Mouse (Mus musculus) heart, embryonic 12.5 days (tissue): ENCODE measurements around the gene Flad1. TPM values are rescaled to one million over a fixed set of nuclear protein-coding genes. Genes with fewer than 3 reads are reported as not detected.
"Not testable (repeated sequence)": the region's sequence is repeated elsewhere in the genome, so short reads cannot be mapped to it uniquely, and the experiment has no call there.

Experiments
- ATAC-seq: fragments of 200-750 bp; cut with Nextera tagmentation; 2 replicates; pipeline ENCODE4 v1.8.0; 2017; ENCODE audit warnings: moderate TSS enrichment, moderate library complexity; ENCODE audit not compliant: insufficient number of reproducible peaks, low FRiP score
- H3K27ac ChIP-seq: fragments of 300-500 bp; sonication (generic); 2 replicates; pipeline ENCODE4 v1.5.1; 2016; ENCODE audit warnings: mild to moderate bottlenecking, moderate library complexity; ENCODE audit not compliant: poor library complexity, severe bottlenecking
- H3K27me3 ChIP-seq: fragments of 300-500 bp; sonication (generic); replicated peaks from 2 replicates; pipeline ENCODE4 v1.6.1; 2016; ENCODE audit warnings: mild to moderate bottlenecking, moderate library complexity
- H3K36me3 ChIP-seq: fragments of 300-500 bp; sonication (generic); 2 replicates; pipeline ENCODE4 v1.6.1; 2016; ENCODE audit warnings: mild to moderate bottlenecking, moderate library complexity
- H3K4me1 ChIP-seq: fragments of 300-500 bp; sonication (generic); replicated peaks from 2 replicates; pipeline ENCODE4 v1.6.1; 2016; ENCODE audit warnings: mild to moderate bottlenecking
- H3K4me2 ChIP-seq: fragments of 300-500 bp; sonication (generic); 2 replicates; pipeline ENCODE4 v1.6.1; 2016; ENCODE audit warnings: mild to moderate bottlenecking, moderate library complexity
- H3K4me3 ChIP-seq: fragments of 300-500 bp; sonication (generic); 2 replicates; pipeline ENCODE4 v1.5.1; 2016; ENCODE audit warnings: mild to moderate bottlenecking
- H3K9ac ChIP-seq: fragments of 300-500 bp; sonication (generic); 2 replicates; pipeline ENCODE4 v1.6.1; 2016; ENCODE audit warnings: mild to moderate bottlenecking, moderate library complexity
- H3K9me3 ChIP-seq: fragments of 300-500 bp; sonication (generic); replicated peaks from 2 replicates; pipeline ENCODE4 v1.6.1; 2016; ENCODE audit warnings: mild to moderate bottlenecking, moderate library complexity
- WGBS: fragments of 180-500 bp; shearing (Covaris S2); methylation state at CpG from one replicate; pipeline ENCODE4 v1.1.7; 2016; 5-methylcytosine and 5-hydroxymethylcytosine counted together
- polyA plus RNA-seq: library from polyadenylated mRNA; unstranded; fragments of >200 nt; fragmentation: Nextera tagmentation; extraction: Ambion mirVana; gene quantifications from 2 replicates; pipeline ENCODE4 v1.2.1, GENCODE M21; 2016

The Flad1 gene
- polyA plus RNA-seq, 1 experiment from 2014 or later: 31.7 TPM

DNA sequence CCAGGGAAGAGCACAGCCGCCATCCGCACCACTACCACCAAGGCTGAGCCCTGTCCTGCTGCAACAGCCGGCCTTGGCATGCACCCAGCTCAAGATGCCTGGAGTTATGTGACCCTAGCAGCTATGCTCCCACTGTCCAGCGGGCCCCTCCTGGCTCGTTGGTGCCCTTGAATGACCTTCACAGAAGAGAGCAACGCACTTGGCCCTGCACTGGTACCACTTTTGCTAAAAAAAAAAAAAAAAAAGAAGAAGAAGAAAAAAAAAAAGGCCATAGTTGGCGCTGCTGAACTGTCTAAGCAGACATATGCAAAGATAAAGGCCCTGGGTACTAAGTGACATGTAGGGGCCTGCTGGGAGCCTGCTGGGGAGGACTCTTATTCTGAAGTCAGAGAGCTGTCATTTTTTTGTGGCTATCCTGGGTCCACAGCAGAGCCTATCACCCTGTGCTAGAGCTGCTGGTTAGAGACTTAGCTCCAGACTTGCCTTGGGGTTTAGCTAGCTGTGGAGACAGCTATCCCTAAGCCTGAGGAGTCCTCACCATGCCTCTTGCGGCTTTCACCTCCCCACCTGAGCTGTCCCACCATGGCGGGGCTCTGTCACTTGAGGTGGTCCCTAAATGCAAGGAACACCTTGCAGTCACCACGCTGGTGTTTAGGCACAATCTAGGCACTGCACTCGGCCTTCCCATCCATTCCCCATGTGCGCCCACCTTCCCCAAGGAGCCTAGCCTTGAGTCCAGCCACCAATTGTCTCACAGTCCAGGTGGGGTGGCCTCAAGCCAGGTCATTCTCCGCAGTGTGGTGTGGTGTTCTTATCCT, 37.3 kb upstream of the Flad1 start:
- ATAC-seq: peak; percentile 74
- H3K27ac ChIP-seq: peak overlapping the region; percentile 88
- H3K9ac ChIP-seq: peak overlapping the region; percentile 35
- WGBS: 37% methylated on average over 13 of the region's 13 CpGs
- H3K4me2 ChIP-seq: peak overlapping the region; percentile 31
- peaks cover 44% of the 10 kb centered on the region for H3K36me3 ChIP-seq
- H3K9me3 ChIP-seq: no peaks in the 10 kb centered on the region
- no peaks in the 10 kb centered on the region for H3K27me3 ChIP-seq
- H3K4me3 ChIP-seq: no peak overlapping the region
- peaks cover 46% of the 10 kb centered on the region for H3K4me1 ChIP-seq

- no peak overlapping the region for H3K27ac ChIP-seq
- 89% methylated on average over 2 of the region's 2 CpGs for WGBS
- H3K4me2 ChIP-seq: no peak overlapping the region
- H3K4me3 ChIP-seq: no peak overlapping the region
- no peaks in the 10 kb centered on the region for H3K27me3 ChIP-seq
- H3K4me1 ChIP-seq: peaks cover 20% of the 10 kb centered on the region
- H3K36me3 ChIP-seq: peaks cover 50% of the 10 kb centered on the region
- no peak for ATAC-seq
- no peak overlapping the region for H3K9ac ChIP-seq
- H3K9me3 ChIP-seq: no peaks in the 10 kb centered on the region
These were observed 29.0 kb upstream of the Flad1 start for GRCm38 (mm10) chr3:89440691-89441090.

DNA sequence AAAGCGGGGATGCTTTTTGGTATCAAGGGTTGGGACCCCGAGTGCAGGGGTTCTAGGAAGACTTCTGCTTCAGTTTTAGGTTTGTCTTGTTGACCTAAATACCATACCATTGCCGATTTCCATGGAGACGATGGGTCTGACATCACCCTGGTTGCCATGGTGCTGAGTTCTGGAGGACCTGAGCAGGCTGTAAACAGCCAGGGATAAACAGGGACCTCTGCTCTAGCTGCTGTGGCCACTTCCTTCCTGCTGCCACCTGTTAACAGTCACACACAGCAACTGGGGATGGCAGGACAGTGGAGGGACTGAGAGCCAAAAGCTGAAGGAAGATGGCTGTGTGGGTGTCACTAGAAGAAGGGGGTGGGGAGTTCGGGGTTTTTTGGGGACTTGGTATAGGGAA, 25.6 kb upstream of the Flad1 start:
- 35% methylated on average over 5 of the region's 5 CpGs for WGBS
- peaks cover 46% of the 10 kb centered on the region for H3K36me3 ChIP-seq
- peak overlapping the region; percentile 70 for H3K4me2 ChIP-seq
- peaks cover 26% of the 10 kb centered on the region for H3K4me1 ChIP-seq
- H3K9me3 ChIP-seq: no peaks in the 10 kb centered on the region
- no peaks in the 10 kb centered on the region for H3K27me3 ChIP-seq
- H3K4me3 ChIP-seq: peak overlapping the region; percentile 68
- peak overlapping the region; percentile 81 for H3K9ac ChIP-seq
- ATAC-seq: no peak
- H3K27ac ChIP-seq: peak overlapping the region; percentile 83

GRCm38 (mm10) chr3:89436176-89437113, 24.8 kb upstream of the Flad1 start, which contains the start of gene Pbxip1:
TSS of gene Pbxip1 (plus strand) at chr3:89436706.
- 4% methylated on average over 16 of the region's 16 CpGs for WGBS
- H3K4me2 ChIP-seq: peak within 1 kb of the TSS; percentile 70
- no peaks in the 10 kb centered on the region for H3K27me3 ChIP-seq
- H3K4me3 ChIP-seq: peak within 1 kb of the TSS; percentile 68
- H3K27ac ChIP-seq: peak within 1 kb of the TSS; percentile 83
- peak within 1 kb of the TSS; percentile 81 for H3K9ac ChIP-seq
- peaks cover 30% of the 10 kb centered on the region for H3K4me1 ChIP-seq
- ATAC-seq: peak; percentile 87
- H3K36me3 ChIP-seq: peaks cover 50% of the 10 kb centered on the region
- H3K9me3 ChIP-seq: no peaks in the 10 kb centered on the region

DNA sequence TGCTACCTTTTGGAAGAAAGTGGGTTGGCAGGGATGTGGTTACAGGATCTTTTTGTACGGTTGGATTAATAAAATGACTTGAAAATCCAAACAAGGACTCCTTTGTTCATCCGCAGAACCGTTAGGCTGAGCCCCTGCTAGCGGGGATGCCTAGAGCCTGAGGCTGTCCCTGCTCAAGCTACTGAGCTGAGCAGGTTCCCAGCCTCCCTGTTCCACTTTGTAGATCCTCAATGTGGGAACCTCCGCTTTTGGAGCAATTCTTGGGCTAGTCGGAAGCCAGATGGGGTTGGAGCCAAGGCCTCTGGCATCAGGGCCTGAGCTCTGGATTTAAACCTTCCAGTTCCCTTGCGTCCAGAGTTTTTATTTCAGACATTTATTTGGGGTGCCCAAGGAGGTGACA, 23.4 kb upstream of the Flad1 start:
- peaks cover 39% of the 10 kb centered on the region for H3K36me3 ChIP-seq
- H3K4me1 ChIP-seq: peaks cover 36% of the 10 kb centered on the region
- no peak overlapping the region for H3K9ac ChIP-seq
- H3K27me3 ChIP-seq: no peaks in the 10 kb centered on the region
- no peak overlapping the region for H3K27ac ChIP-seq
- H3K4me3 ChIP-seq: no peak overlapping the region
- no peak for ATAC-seq
- 79% methylated on average over 7 of the region's 7 CpGs for WGBS
- no peak overlapping the region for H3K4me2 ChIP-seq
- H3K9me3 ChIP-seq: no peaks in the 10 kb centered on the region

GRCm38 (mm10) chr3:89434532-89434931, 22.9 kb upstream of the Flad1 start:
- no peak overlapping the region for H3K4me2 ChIP-seq
- no peak for ATAC-seq
- H3K36me3 ChIP-seq: peaks cover 33% of the 10 kb centered on the region
- H3K4me1 ChIP-seq: peaks cover 36% of the 10 kb centered on the region
- H3K9me3 ChIP-seq: no peaks in the 10 kb centered on the region
- no peak overlapping the region for H3K9ac ChIP-seq
- H3K27ac ChIP-seq: no peak overlapping the region
- 76% methylated on average over 11 of the region's 11 CpGs for WGBS
- H3K27me3 ChIP-seq: no peaks in the 10 kb centered on the region
- no peak overlapping the region for H3K4me3 ChIP-seq

DNA sequence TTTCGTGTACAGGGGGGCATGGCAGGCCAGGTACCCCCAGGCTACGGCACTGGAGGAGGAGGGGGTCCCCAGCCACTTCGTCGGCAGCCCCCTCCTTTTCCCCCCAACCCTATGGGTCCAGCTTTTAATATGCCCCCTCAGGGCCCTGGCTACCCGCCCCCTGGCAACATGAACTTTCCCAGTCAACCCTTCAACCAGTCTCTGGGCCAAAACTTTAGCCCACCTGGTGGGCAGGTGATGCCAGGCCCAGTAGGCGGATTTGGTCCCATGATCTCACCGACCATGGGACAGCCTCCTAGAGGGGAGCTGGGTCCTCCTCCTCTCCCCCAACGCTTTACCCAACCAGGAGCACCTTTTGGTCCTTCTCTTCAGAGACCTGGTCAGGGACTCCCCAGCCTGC, 20.9 kb upstream of the Flad1 start:
- H3K27ac ChIP-seq: no peak overlapping the region
- H3K4me2 ChIP-seq: no peak overlapping the region
- H3K9ac ChIP-seq: 0 out of 2 replicates have a peak overlapping the region, but pooled peaks have one; percentile 22
- ATAC-seq: no peak
- H3K9me3 ChIP-seq: no peaks in the 10 kb centered on the region
- no peaks in the 10 kb centered on the region for H3K27me3 ChIP-seq
- peaks cover 38% of the 10 kb centered on the region for H3K36me3 ChIP-seq
- no peak overlapping the region for H3K4me3 ChIP-seq
- 92% methylated on average over 8 of the region's 8 CpGs for WGBS
- peaks cover 27% of the 10 kb centered on the region for H3K4me1 ChIP-seq

DNA sequence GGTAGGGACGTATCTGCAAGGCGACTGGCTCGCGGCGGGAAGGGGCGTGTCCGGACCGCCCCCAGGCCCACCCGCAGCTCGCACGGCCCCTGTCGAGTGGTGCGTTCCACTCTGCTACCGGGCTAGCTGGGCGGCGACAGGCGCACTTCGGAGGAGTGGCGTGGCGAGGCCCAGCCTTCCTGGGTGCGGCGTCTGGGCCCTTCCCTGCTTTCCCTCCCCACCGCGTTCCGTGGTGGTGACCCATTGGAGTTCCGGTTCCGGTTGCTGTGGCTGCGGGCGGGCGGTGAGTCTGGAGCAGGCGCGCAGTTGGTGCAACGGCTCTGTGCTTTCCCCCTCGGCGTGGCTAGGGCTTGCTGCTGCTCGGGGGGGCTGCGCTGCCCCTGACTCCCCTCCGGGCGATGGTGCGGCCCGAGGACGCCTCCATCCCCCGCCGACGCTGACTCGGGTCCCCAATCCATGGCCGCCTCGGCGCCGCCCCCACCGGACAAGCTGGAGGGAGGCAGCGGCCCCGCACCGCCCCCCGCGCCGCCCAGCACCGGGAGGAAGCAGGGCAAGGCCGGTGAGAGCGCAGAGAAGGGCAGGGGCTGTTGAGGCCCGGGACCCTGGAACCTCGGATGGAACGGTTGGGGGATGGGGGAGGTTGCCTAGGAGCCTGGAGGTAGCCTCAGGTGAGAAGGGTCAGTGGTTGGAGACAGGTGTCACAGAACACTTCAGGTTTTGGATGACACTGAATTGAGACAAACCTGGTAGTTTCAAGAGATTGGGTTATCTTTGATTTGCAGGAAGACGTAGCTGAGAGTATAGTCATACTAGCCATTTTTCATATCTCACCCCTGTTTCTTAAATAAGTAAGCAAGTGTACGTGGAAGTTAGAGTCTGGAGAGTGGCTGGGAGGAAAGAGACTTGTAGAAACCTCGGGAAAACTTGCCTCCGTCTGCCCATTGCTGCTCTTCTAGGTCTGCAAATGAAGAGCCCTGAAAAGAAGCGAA, 18.8 kb upstream of the Flad1 start, which contains the start of gene Pygo2:
Gene Pygo2 (plus strand): TSS at position 44 of the 989 bp plus-strand sequence.
- Histone ChIP-seq H3K4me2 (peak within 1 kb of the TSS; percentile 74), H3K9me3 (no peaks in the 10 kb centered on the region), H3K9ac (peak within 1 kb of the TSS; percentile 96), H3K36me3 (peaks cover 60% of the 10 kb centered on the region), H3K4me1 (peaks cover 16% of the 10 kb centered on the region), H3K27ac (peak within 1 kb of the TSS; percentile 92), H3K4me3 (peak within 1 kb of the TSS; percentile 87), H3K27me3 (no peaks in the 10 kb centered on the region)
- whole genome bisulfite sequencing: 2% methylated on average over 53 of the region's 68 CpGs
- ATAC-seq: peak; percentile 98

GRCm38 (mm10) chr3:89429021-89429420, 17.4 kb upstream of the Flad1 start:
- H3K36me3 ChIP-seq: peaks cover 66% of the 10 kb centered on the region
- 89% methylated on average over 7 of the region's 7 CpGs for WGBS
- ATAC-seq, H3K9ac ChIP-seq, H3K4me2 ChIP-seq, H3K9me3 ChIP-seq, H3K27me3 ChIP-seq, H3K4me3 ChIP-seq, H3K27ac ChIP-seq: not testable (repeated sequence)
- H3K4me1 ChIP-seq: peaks cover 15% of the 10 kb centered on the region

GRCm38 (mm10) chr3:89425876-89426275, 14.2 kb upstream of the Flad1 start:
- 72% methylated on average over 4 of the region's 4 CpGs for WGBS
- no peak overlapping the region for H3K4me2 ChIP-seq
- peaks cover 51% of the 10 kb centered on the region for H3K36me3 ChIP-seq
- ATAC-seq: no peak
- H3K9me3 ChIP-seq: no peaks in the 10 kb centered on the region
- no peak overlapping the region for H3K9ac ChIP-seq
- H3K4me3 ChIP-seq: no peak overlapping the region
- no peaks in the 10 kb centered on the region for H3K27me3 ChIP-seq
- H3K27ac ChIP-seq: no peak overlapping the region
- peaks cover 32% of the 10 kb centered on the region for H3K4me1 ChIP-seq
